Mouse (Mus musculus): ENCODE measurements around the gene Xirp2.
A peak's percentile ranks its signal among the peaks of the same experiment; 100 is the strongest.
"Not testable (repeated sequence)": the region's sequence is repeated elsewhere in the genome, so short reads cannot be mapped to it uniquely, and the experiment has no call there.

Xirp2 gene

GRCm38 (mm10) chr2:67445780-67446179 is at the start of gene Xirp2:
Gene Xirp2 (plus strand): TSS chr2:67446002.
- no peak for DNase-seq (ENCODE audit: low read depth, low spot score)

DNA sequence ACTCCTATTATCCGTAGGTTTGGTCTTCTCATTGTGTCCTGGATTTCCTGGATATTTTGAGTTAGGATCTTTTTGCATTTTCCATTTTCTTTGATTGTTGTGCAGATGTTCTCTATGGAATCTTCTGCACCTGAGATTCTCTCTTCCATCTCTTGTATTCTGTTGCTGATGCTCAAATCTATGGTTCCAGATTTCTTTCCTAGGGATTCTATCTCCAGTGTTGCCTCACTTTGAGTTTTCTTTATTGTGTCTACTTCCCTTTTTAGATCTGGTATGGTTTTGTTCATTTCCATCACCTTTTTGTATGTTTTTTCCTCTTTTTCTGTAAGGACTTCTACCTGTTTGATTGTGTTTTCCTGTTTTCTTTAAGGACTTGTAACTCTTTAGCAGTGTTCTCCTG is 32.4 kb upstream of the Xirp2 start, which contains the start of gene Gm21830:
Gene Gm21830, plus strand, starts transcription at position 301 of the 400 bp plus-strand sequence.
- DNase-seq (ENCODE audit: low read depth, low spot score), result not testable (repeated sequence)

GRCm38 (mm10) chr2:67420853-67421252 is 24.9 kb upstream of the Xirp2 start:
- no peak for DNase-seq (ENCODE audit: low read depth, low spot score)

GRCm38 (mm10) chr2:67422799-67423198 is 23.0 kb upstream of the Xirp2 start:
- DNase-seq (ENCODE audit: low read depth, low spot score), result no peak

- no peak for DNase-seq (ENCODE audit: low read depth, low spot score)
Measured at GRCm38 (mm10) chr2:67433081-67433480, 12.7 kb upstream of the Xirp2 start, which contains the start of gene Gm26727. Gene Gm26727 (minus strand): TSS chr2:67433181.

DNA sequence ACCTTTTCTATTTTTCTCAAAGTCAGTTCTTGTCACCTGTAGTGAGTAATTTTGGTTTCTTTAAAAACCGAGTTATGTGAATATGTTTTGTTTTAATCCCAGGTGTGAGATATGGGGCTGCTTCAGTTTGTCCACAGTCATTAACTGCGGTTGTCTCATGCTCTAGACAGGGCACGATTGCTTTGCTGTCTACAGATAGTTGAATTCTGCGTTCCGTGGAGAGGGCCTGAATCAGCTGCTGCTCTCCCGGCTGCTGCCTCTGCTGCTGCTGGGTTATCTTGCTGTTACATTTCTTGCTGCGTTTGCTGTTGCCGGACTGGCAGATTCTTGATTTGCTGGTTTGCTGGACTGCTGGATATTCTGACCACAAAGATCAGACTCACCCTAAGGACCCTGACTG is 7.5 kb upstream of the Xirp2 start:
- no peak for DNase-seq (ENCODE audit: low read depth, low spot score)

GRCm38 (mm10) chr2:67446772-67447171 is 970 bp downstream of the Xirp2 start:
- no peak for DNase-seq (ENCODE audit: low read depth, low spot score)

DNA sequence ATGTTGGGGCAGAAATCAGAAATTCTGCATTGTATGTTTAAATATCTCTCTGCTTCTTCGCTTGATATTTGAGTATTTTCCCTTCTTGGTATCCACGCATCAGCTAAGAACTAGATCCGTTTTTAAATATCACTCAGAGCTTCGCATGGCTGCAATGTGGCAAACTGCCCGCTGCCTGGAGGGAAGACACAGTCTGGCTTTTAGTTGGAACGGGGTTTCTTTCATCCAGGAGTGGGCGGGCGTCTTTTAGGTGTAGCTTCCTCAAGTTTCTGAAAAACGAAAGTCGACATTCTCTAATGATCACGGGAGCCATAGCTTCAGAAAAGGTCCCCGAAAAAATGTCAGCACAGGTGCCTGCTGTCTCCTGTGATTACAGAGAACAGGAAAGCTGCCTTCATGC is 1.4 kb downstream of the Xirp2 start:
- no peak for DNase-seq (ENCODE audit: low read depth, low spot score)

DNA sequence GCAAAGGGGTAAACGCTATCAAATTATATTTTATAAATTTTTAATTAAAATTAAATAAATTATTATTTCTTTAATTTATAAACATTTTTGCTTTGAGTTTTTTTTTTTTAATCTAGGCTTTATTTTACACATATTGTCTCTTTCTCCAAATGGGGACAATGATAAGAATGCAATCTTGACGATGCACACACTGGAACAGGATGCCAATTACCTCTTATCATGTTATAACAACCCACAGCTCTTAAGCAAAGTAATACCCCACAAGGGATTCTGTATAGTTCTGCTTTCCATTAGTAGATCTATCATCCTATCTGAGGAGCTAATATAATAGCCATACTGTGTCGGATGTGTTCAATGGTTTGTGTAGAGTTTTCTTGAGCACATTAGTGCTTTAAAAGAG is 15.1 kb downstream of the Xirp2 start:
- DNase-seq (ENCODE audit: low read depth, low spot score), result no peak

DNA sequence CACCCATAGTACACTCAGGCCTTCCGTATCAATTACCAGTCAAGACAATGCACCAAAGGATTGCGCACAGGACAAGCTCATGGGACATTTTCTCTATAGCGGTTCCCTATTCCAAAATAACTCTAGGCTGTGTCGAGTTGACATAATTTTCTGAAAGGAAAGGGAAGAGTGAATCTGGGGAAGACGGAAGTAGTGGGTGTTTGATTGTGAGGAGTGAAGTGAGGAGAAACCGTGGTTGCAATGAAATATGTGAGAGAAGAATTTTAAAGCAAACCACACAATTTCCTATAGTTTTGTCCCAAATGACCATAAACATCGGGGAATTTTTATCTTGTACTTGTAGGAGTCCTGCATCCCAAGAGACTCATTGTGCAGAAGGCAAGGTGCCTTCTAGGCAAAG is 21.2 kb downstream of the Xirp2 start:
- DNase-seq (ENCODE audit: low read depth, low spot score), result no peak

- DNase-seq (ENCODE audit: low read depth, low spot score), result not testable (repeated sequence)
Measured at GRCm38 (mm10) chr2:67470030-67470429, 24.2 kb downstream of the Xirp2 start.

- DNase-seq (ENCODE audit: low read depth, low spot score), result peak; percentile 33
Measured at GRCm38 (mm10) chr2:67477753-67478152, 32.0 kb downstream of the Xirp2 start.

GRCm38 (mm10) chr2:67481051-67481450 is 35.2 kb downstream of the Xirp2 start:
- DNase-seq (ENCODE audit: low read depth, low spot score), result no peak

GRCm38 (mm10) chr2:67486721-67487120 is 40.9 kb downstream of the Xirp2 start:
- DNase-seq (ENCODE audit: low read depth, low spot score), result no peak

DNA sequence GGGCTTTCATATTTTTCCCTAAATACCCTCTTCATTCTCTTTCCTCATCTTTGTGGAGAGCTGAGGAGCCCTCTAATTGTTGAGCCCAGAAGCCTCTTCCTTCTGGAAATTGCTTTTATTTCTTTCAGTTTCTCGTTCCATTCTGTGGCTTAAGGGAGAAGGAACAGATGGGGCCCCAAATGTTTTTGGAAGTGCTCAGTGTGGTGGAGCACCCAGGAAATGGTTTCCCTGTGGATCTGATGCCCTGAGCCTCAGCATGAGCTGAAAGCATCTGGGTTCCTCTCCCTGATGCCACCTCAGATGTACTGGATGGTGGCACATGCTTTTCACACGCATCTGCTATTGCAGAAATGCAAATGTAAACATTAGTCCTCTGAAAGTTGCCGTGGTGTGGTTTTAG is 41.4 kb downstream of the Xirp2 start:
- DNase-seq (ENCODE audit: low read depth, low spot score), result no peak

DNA sequence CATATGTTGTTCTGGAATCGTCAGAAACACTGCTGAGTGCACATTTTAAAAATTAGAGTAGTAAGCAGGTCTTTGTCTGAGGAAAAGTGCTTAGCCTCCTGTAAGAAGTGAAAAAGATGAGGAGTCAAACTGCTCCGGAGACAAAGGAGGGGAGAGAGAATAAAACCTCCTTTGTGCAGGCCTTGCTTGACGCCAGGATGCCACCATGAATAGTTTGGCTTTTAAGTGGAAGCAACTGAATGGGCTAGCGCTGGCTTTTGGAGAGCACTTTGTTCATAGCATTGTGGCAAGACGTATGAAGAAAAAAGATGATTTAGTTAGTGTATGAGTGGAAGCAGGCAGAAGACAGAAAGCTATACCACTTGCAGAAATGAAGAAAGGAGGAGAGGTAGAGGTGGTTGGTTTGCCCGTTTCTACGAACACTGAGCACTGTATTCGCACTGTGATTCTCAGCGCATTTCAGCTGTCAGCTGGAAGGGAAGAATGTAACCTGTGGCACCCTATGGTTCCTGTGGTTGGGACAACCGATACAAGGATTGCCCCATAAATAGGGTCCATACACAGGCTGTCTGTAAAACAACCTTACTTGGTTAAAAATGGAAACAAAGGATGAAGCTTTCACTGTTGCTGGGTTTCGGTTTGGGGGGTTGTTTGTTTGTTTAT is 42.8 kb downstream of the Xirp2 start:
- DNase-seq (ENCODE audit: low read depth, low spot score), result no peak

DNA sequence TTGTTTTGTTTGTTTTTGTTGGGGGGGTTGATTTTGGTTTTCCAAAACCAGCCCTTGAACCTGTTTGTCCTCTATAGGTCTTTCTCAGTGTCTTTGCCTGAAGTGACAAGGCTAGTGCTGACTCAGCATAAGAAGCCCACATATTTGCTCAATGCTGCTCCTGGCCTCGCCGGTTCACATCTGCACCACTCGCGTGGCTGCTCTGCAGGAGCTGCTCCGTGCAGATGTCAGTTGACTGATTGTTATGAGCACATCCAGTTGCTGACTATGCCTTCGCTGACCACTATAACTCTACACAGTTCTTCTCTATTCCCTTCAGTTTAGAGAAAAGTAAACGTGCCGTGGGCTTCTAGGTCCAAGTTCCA is 43.3 kb downstream of the Xirp2 start:
- DNase-seq (ENCODE audit: low read depth, low spot score), result no peak

DNA sequence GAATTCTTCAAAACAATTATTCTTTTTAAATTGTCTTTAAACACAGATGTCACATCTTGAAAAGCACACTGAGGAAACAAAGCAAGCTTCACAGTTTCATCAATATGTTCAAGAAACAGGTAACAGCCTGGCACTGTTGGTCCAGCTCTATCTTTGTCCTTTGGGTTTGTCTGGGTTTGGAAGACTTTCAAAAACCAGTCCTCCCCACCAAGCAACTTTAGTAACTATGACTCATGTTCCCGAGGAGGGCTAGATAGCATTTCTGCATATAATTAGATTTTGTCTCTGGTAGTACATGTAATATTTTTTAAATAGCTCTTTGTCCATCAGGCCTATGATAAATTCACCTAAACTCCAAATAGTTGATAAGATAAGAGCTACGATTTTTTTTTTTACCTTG is 59.7 kb downstream of the Xirp2 start:
- DNase-seq (ENCODE audit: low read depth, low spot score), result no peak

GRCm38 (mm10) chr2:67516405-67516804 is 70.6 kb downstream of the Xirp2 start:
- peak; percentile 15 for DNase-seq (ENCODE audit: low read depth, low spot score)

DNA sequence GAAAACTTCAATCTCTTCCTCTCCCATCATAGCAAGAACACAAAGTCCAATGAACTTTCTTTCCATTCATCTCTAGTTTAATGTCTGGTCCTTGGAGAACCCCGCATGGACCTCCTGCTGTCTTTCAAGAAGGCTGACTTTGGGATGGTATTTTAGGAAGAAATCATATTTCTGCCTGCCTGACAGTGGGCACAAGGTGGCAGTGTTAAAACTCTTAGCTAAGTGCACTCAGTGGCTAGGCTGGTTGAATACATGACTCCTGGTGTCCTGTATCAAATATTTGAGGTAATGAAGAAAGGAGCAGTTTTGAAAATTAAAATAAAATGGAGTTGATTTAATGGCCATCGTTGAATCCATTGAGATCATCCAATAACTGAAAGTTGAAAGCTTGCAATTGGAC is 89.5 kb downstream of the Xirp2 start:
- no peak for DNase-seq (ENCODE audit: low read depth, low spot score)

GRCm38 (mm10) chr2:67539426-67539825 is 93.6 kb downstream of the Xirp2 start:
- no peak for DNase-seq (ENCODE audit: low read depth, low spot score)

- DNase-seq (ENCODE audit: low read depth, low spot score), result no peak
Measured at GRCm38 (mm10) chr2:67541957-67542696, 96.3 kb downstream of the Xirp2 start.

GRCm38 (mm10) chr2:67544426-67544825 is 98.6 kb downstream of the Xirp2 start:
- DNase-seq (ENCODE audit: low read depth, low spot score), result no peak
